Mouse (Mus musculus) forebrain, embryonic 16.5 days (tissue): ENCODE results near the gene Mif. TPM values are rescaled to one million over a fixed set of nuclear protein-coding genes. Genes with fewer than 3 reads are reported as not detected.
"Not testable (repeated sequence)": the region's sequence is repeated elsewhere in the genome, so short reads cannot be mapped to it uniquely, and the experiment has no call there.

Experiments used
- ATAC-seq: fragments of 200-750 bp; cut with Nextera tagmentation; 2 replicates; pipeline ENCODE4 v1.8.0; 2017; ENCODE audit warnings: mild to moderate bottlenecking, moderate library complexity
- H3K27ac ChIP-seq: fragments of 300-500 bp; sonication (generic); 2 replicates; pipeline ENCODE4 v1.5.1; 2014; ENCODE audit warnings: low read length, control low read depth
- H3K27me3 ChIP-seq: fragments of 300-500 bp; sonication (generic); replicated peaks from 2 replicates; pipeline ENCODE4 v1.6.1; 2014; ENCODE audit warnings: low read length; ENCODE audit not compliant: control insufficient read depth, insufficient read depth
- H3K36me3 ChIP-seq: fragments of 300-500 bp; sonication (generic); 2 replicates; pipeline ENCODE4 v1.6.1; 2014; ENCODE audit not compliant: control insufficient read depth, insufficient read depth
- H3K4me1 ChIP-seq: fragments of 300-500 bp; sonication (generic); replicated peaks from 2 replicates; pipeline ENCODE4 v1.6.1; 2014; ENCODE audit warnings: low read length; ENCODE audit not compliant: control insufficient read depth, insufficient read depth
- H3K4me2 ChIP-seq: fragments of 300-500 bp; sonication (generic); 2 replicates; pipeline ENCODE4 v1.6.1; 2014; ENCODE audit warnings: mild to moderate bottlenecking, low read length, control low read depth
- H3K4me3 ChIP-seq: fragments of 300-500 bp; sonication (generic); replicated peaks from 2 replicates; pipeline ENCODE4 v1.5.1; 2014; ENCODE audit warnings: mild to moderate bottlenecking, low read length, control low read depth
- H3K9ac ChIP-seq: fragments of 300-500 bp; sonication (generic); replicated peaks from 2 replicates; pipeline ENCODE4 v1.6.1; 2014; ENCODE audit warnings: low read depth, low read length, control low read depth
- H3K9me3 ChIP-seq: fragments of 300-500 bp; sonication (generic); 2 replicates; pipeline ENCODE4 v1.6.1; 2016; ENCODE audit warnings: low read length; ENCODE audit not compliant: control insufficient read depth
- WGBS: fragments of 180-500 bp; shearing (Covaris S2); extraction: QIAGEN DNeasy Blood & Tissue Kit; methylation state at CpG from one replicate; pipeline ENCODE4 v1.1.7; 2014; 5-methylcytosine and 5-hydroxymethylcytosine counted together
- polyA plus RNA-seq: library from polyadenylated mRNA; unstranded; fragments of >200 nt; fragmentation: Nextera tagmentation; extraction: Ambion mirVana; gene quantifications from 2 replicates; pipeline ENCODE4 v1.2.1, GENCODE M21; 2015

Mif gene
- polyA plus RNA-seq, 1 experiment from 2014 or later, result 1,753 TPM

GRCm38 (mm10) chr10:75893089-75893750 lies 33.2 kb upstream of the Mif start, which contains the start of gene Derl3:
Derl3 (plus strand) TSS chr10:75893413.
- Histone ChIP-seq H3K4me1 (peaks cover 10% of the 10 kb centered on the region), H3K9ac (peak within 1 kb of the TSS; percentile 48), H3K4me3 (peak within 1 kb of the TSS; percentile 49), H3K27ac (no peak within 1 kb of the TSS), H3K27me3 (no peaks in the 10 kb centered on the region), H3K4me2 (peak within 1 kb of the TSS; percentile 89), H3K9me3 (no peaks in the 10 kb centered on the region), H3K36me3 (peaks cover 20% of the 10 kb centered on the region)
- ATAC-seq, result peak; percentile 99
- WGBS, result under 1% methylated on average over 51 of the region's 51 CpGs

DNA sequence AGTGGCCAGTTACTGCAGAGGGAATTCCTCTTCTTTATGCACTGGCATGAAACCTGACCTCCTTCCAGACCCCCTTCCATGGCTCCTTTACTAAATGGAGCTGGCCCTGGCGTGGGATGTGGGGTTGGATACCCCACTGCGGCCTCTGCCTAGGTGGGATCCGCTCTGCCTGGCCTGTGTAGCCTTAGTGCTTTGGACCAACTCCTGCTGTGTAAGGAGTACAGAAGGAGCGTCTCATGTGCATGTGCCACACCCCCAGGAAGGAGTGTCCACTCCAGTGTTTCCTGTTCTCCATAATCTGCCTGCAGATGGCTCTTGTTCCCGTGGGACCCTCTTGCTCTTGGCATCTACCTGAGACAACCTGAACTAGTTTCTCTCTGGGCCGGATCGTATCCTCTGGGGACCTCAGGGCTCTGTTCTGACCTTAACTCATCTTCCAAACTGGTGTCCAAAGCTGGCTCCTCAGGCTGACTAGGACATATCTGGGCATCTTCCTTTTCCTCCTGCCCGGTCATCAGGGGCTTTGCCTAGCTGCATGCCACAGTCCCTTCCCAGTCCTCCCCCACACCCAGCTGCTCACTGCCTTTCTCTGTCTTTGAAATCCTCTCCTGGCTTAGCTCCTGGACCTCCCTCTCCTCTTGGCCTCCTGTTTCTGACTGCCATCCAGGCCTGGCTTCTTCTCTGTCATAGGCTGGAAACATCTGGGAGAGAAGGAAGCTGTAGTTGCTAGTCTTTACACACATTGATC lies 29.5 kb upstream of the Mif start:
- Histone ChIP-seq H3K27ac (no peak overlapping the region), H3K9me3 (no peaks in the 10 kb centered on the region), H3K36me3 (no peaks in the 10 kb centered on the region; the same call in 1 of the 2 replicates), H3K27me3 (no peaks in the 10 kb centered on the region), H3K4me3 (no peak overlapping the region), H3K9ac (no peak overlapping the region; the same call in 1 of the 2 replicates), H3K4me1 (peaks cover 10% of the 10 kb centered on the region), H3K4me2 (no peak overlapping the region)
- no peak for ATAC-seq
- 65% methylated on average over 8 of the region's 8 CpGs for WGBS

GRCm38 (mm10) chr10:75887504-75887903 lies 27.5 kb upstream of the Mif start:
- H3K4me1 ChIP-seq, H3K4me3 ChIP-seq, H3K9me3 ChIP-seq, H3K36me3 ChIP-seq, ATAC-seq, H3K27me3 ChIP-seq, H3K4me2 ChIP-seq, H3K27ac ChIP-seq, H3K9ac ChIP-seq: not testable (repeated sequence)
- 92% methylated on average over 5 of the region's 5 CpGs for WGBS

GRCm38 (mm10) chr10:75884742-75885141 lies 24.7 kb upstream of the Mif start:
- 95% methylated on average over 8 of the region's 8 CpGs for WGBS
- H3K27me3 ChIP-seq, result no peaks in the 10 kb centered on the region
- no peak for ATAC-seq

GRCm38 (mm10) chr10:75883232-75883552 lies 23.2 kb upstream of the Mif start:
- no peak overlapping the region for H3K4me2 ChIP-seq
- H3K9me3 ChIP-seq, result no peaks in the 10 kb centered on the region
- no peak overlapping the region for H3K9ac ChIP-seq
- H3K4me1 ChIP-seq, result peaks cover 16% of the 10 kb centered on the region
- peak; percentile 70; the same call in 1 of the 2 replicates for ATAC-seq
- H3K36me3 ChIP-seq, result no peaks in the 10 kb centered on the region
- H3K27me3 ChIP-seq, result no peaks in the 10 kb centered on the region
- under 1% methylated on average over 10 of the region's 10 CpGs for WGBS
- no peak overlapping the region for H3K27ac ChIP-seq
- no peak overlapping the region for H3K4me3 ChIP-seq

More at GRCm38 (mm10) chr10:75884742-75885141, 24.7 kb upstream of the Mif start:
- Histone ChIP-seq H3K27ac (no peak overlapping the region), H3K4me1 (peaks cover 16% of the 10 kb centered on the region), H3K4me2 (no peak overlapping the region), H3K36me3 (no peaks in the 10 kb centered on the region), H3K4me3 (no peak overlapping the region), H3K9me3 (no peaks in the 10 kb centered on the region), H3K9ac (no peak overlapping the region)

GRCm38 (mm10) chr10:75882433-75883231 lies 22.6 kb upstream of the Mif start:
- Histone ChIP-seq H3K4me1 (peaks cover 16% of the 10 kb centered on the region), H3K36me3 (no peaks in the 10 kb centered on the region), H3K27ac (no peak overlapping the region), H3K9me3 (no peaks in the 10 kb centered on the region), H3K4me3 (no peak overlapping the region), H3K9ac (no peak overlapping the region), H3K4me2 (no peak overlapping the region), H3K27me3 (no peaks in the 10 kb centered on the region)
- no peak for ATAC-seq
- 5% methylated on average over 15 of the region's 15 CpGs for WGBS

GRCm38 (mm10) chr10:75881578-75882432 lies 21.8 kb upstream of the Mif start:
- Histone ChIP-seq H3K27me3 (no peaks in the 10 kb centered on the region), H3K4me1 (peaks cover 16% of the 10 kb centered on the region), H3K9me3 (no peaks in the 10 kb centered on the region), H3K36me3 (no peaks in the 10 kb centered on the region), H3K4me3 (no peak overlapping the region), H3K27ac (0 out of 2 replicates have a peak overlapping the region, but pooled peaks have one; percentile 24), H3K9ac (no peak overlapping the region), H3K4me2 (no peak overlapping the region)
- peak; percentile 32; the same call in 1 of the 2 replicates for ATAC-seq
- 12% methylated on average over 20 of the region's 20 CpGs for WGBS

DNA sequence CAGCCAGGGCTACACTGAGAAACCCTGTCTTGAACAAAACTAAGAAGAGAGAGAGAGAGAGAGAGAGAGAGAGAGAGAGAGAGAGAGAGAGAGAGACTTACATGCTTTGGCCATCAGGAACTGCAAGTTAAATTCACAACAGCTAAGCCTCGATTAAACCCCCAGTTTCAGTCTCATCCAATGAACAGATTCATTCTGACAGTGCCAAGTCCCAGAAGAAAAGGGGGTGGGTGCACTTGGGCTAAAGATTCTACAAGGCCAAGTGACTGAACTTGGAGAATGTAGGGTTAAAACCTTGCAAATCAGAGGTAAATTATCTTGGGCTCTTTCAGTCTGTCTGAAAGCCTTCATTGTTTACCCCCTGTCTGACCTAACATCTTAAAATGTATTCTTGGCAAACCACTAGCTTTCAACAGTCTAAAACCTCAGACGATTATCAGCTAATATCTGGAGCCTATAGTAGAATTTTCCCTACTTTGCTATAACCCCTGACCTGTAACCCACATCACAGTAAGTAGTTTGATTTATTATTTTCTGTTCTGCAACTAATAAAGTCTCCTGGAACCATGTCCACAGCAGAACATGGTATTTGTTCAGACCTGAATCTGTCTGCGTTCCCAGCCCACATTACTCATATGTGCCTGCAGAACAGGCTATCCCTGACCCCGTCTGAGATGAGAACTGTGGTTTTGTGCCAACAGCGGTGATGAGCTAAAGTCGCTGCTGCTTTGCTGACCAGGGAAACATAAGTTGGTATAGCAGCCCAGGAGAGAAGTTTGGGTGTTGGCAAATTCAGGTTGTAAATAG lies 20.9 kb upstream of the Mif start:
- Histone ChIP-seq H3K36me3 (no peaks in the 10 kb centered on the region), H3K27me3 (no peaks in the 10 kb centered on the region), H3K9ac (no peak overlapping the region), H3K4me3 (no peak overlapping the region), H3K4me2 (no peak overlapping the region), H3K4me1 (peaks cover 16% of the 10 kb centered on the region), H3K27ac (0 out of 2 replicates have a peak overlapping the region, but pooled peaks have one; percentile 24), H3K9me3 (no peaks in the 10 kb centered on the region)
- ATAC-seq, result no peak
- 28% methylated on average over 6 of the region's 6 CpGs for WGBS
